10 mouse cellular contexts compared by ENCODE assay signal in genomic region chr17:28040620-28041019, GRCm38 (mm10). TPM values are rescaled to one million over a fixed set of nuclear protein-coding genes. Genes with fewer than 3 reads are reported as not detected.
A peak's percentile ranks its signal among the peaks of the same experiment; 100 is the strongest.
DNase-seq lines count a peak whose midpoint lies in the region; ATAC-seq and TF ChIP-seq lines count a peak whose summit lies in the region.
"Had no signal": no experiment of that assay in that cellular context is flagged by ENCODE, and none has a peak within 500 bp of the region (broad histone marks: within the 10 kb centered on the region; RNA-seq: fewer than 3 reads in every experiment).

No protein-coding gene starts in this region.

- DNase-seq in liver = peak; percentile 23
- no peak for DNase-seq in liver, postnatal 0 days
- peak; percentile 80 for DNase-seq in forebrain, embryonic 11.5 days (ENCODE audit: low spot score)
- peak; percentile 43 for DNase-seq in limb, embryonic 14.5 days (ENCODE audit: low spot score)
- DNase-seq in retina, postnatal 7 days (ENCODE audit: low read depth, low spot score) = peak; percentile 55
- DNase-seq in lung, adult 2 months = no peak
- DNase-seq in cerebellum, adult 8-10 months = no peak
- DNase-seq: cerebellum, adult 9-11 months; heart, adult 2 months had no signal

- 79% methylated on average over 16 of the region's 16 CpGs for WGBS in liver, postnatal 0 days (ENCODE audit: insufficient replicate concordance)
- 13% methylated on average over 16 of the region's 16 CpGs for WGBS in forebrain, embryonic 11.5 days
- WGBS in limb, embryonic 14.5 days = 36% methylated on average over 16 of the region's 16 CpGs
- 73% methylated on average over 16 of the region's 16 CpGs for WGBS in lung, adult 2 months

- TF ChIP-seq EP300 in liver, postnatal 0 days (IDR thresholded peaks at IDR 0.05; ENCODE audit: low read depth) = no peak

- no peaks in the 10 kb centered on the region for H3K4me1 ChIP-seq in liver, postnatal 0 days (ENCODE audit: insufficient read depth)
- peaks cover 21% of the 10 kb centered on the region for H3K4me1 ChIP-seq in forebrain, embryonic 11.5 days (replicated peaks; ENCODE audit: control insufficient read depth, insufficient read depth, low read length)
- H3K4me1 ChIP-seq in limb, embryonic 14.5 days (ENCODE audit: control insufficient read depth, insufficient read depth, low read length) = no peaks in the 10 kb centered on the region
- peaks cover 26% of the 10 kb centered on the region for H3K4me1 ChIP-seq in lung, adult 2 months (ENCODE audit: control insufficient read depth, insufficient read depth, low read length)

- H3K9me3 ChIP-seq in liver, postnatal 0 days (ENCODE audit: low read length) = no peaks in the 10 kb centered on the region
- no peaks in the 10 kb centered on the region for H3K9me3 ChIP-seq in forebrain, embryonic 11.5 days (ENCODE audit: control insufficient read depth, low read length)
- no peaks in the 10 kb centered on the region for H3K9me3 ChIP-seq in limb, embryonic 14.5 days (ENCODE audit: control insufficient read depth, low read length)

- no peak overlapping the region for H3K4me3 ChIP-seq in liver, postnatal 0 days (ENCODE audit: low read depth, low read length)
- peak overlapping the region; percentile 22 for H3K4me3 ChIP-seq in forebrain, embryonic 11.5 days (ENCODE audit: low read depth, low read length)
- no peak overlapping the region for H3K4me3 ChIP-seq in limb, embryonic 14.5 days (replicated peaks; ENCODE audit: low read length)
- H3K4me3 ChIP-seq in lung, adult 2 months (replicated peaks; ENCODE audit: extremely low read depth, low read depth, low read length) = no peak overlapping the region
- H3K4me3 ChIP-seq: heart, adult 2 months had no signal

- no peaks in the 10 kb centered on the region for H3K27me3 ChIP-seq in liver, postnatal 0 days (ENCODE audit: insufficient read depth, low read length)
- no peaks in the 10 kb centered on the region for H3K27me3 ChIP-seq in forebrain, embryonic 11.5 days (ENCODE audit: control insufficient read depth, insufficient read depth, low read length)
- no peaks in the 10 kb centered on the region for H3K27me3 ChIP-seq in limb, embryonic 14.5 days (ENCODE audit: control insufficient read depth, insufficient read depth, low read length)

- no peak for TF ChIP-seq POLR2A in limb, embryonic 14.5 days (IDR thresholded peaks at IDR 0.05; ENCODE audit: borderline replicate concordance, extremely low read depth, insufficient read depth, insufficient read length)
- TF ChIP-seq POLR2A in lung, adult 2 months (IDR thresholded peaks at IDR 0.05; ENCODE audit: borderline replicate concordance, extremely low read depth, low read depth, low read length) = no peak

- no peak for TF ChIP-seq CTCF in liver, postnatal 0 days (IDR thresholded peaks at IDR 0.05; ENCODE audit: low read depth)
- no peak for TF ChIP-seq CTCF in lung, adult 2 months (IDR thresholded peaks at IDR 0.05; ENCODE audit: insufficient read depth, low read length)

- no peak overlapping the region for H3K4me2 ChIP-seq in liver, postnatal 0 days (ENCODE audit: low read depth, low read length)
- H3K4me2 ChIP-seq in forebrain, embryonic 11.5 days (ENCODE audit: low read depth, low read length, severe bottlenecking) = peak overlapping the region; percentile 41
- H3K4me2 ChIP-seq in limb, embryonic 14.5 days (replicated peaks; ENCODE audit: low read depth, low read length, severe bottlenecking) = no peak overlapping the region

- no peak for ATAC-seq in liver, postnatal 0 days
- peak; percentile 66 for ATAC-seq in forebrain, embryonic 11.5 days (replicated peaks; ENCODE audit: low FRiP score)
- peak; percentile 71 for ATAC-seq in limb, embryonic 14.5 days (ENCODE audit: low FRiP score, low read depth)

- H3K36me3 ChIP-seq in liver, postnatal 0 days (replicated peaks; ENCODE audit: insufficient read depth, low read length) = peaks cover 17% of the 10 kb centered on the region
- no peaks in the 10 kb centered on the region for H3K36me3 ChIP-seq in forebrain, embryonic 11.5 days (ENCODE audit: control insufficient read depth, insufficient read depth, low read length)
- H3K36me3 ChIP-seq in limb, embryonic 14.5 days (ENCODE audit: control insufficient read depth, insufficient read depth, low read length) = peaks cover 30% of the 10 kb centered on the region

- no peak overlapping the region for H3K9ac ChIP-seq in liver, postnatal 0 days (replicated peaks)
- H3K9ac ChIP-seq in forebrain, embryonic 11.5 days (ENCODE audit: low read length) = peak overlapping the region; percentile 58
- 0 out of 2 replicates have a peak overlapping the region, but pooled peaks have one; percentile 7 for H3K9ac ChIP-seq in limb, embryonic 14.5 days (ENCODE audit: low read depth, low read length, severe bottlenecking)

- H3K27ac ChIP-seq in liver, postnatal 0 days (ENCODE audit: low read depth) = no peak overlapping the region
- H3K27ac ChIP-seq in forebrain, embryonic 11.5 days (ENCODE audit: low read depth, low read length) = peak overlapping the region; percentile 65
- no peak overlapping the region for H3K27ac ChIP-seq in limb, embryonic 14.5 days (replicated peaks; ENCODE audit: low read depth, low read length)
- H3K27ac ChIP-seq: heart, adult 2 months had no signal

RNA-seq across cellular contexts. Expression of gene Tcp11, which starts 39.8 kb away (rescaled TPM):
- polyA plus RNA-seq in liver, postnatal 0 days (2015; fragmentation: Nextera tagmentation; extraction: Ambion mirVana) = 0.07 TPM in 1 of 2 replicates, not detected in the other
- polyA plus RNA-seq in forebrain, embryonic 11.5 days (2014; fragmentation: Nextera tagmentation; extraction: Ambion mirVana) = 0.39 and 1.0 TPM in 2 replicates
- 2.8 and 3.6 TPM in 2 replicates for polyA plus RNA-seq in limb, embryonic 14.5 days (2012; rRNA removed)
- polyA plus RNA-seq in limb, embryonic 14.5 days (2014; fragmentation: Nextera tagmentation; extraction: Ambion mirVana) = 0.70 and 1.0 TPM in 2 replicates
- polyA plus RNA-seq in lung, adult 2 months (2012; rRNA removed) = 13.4 and 16.9 TPM in 2 replicates
- polyA plus RNA-seq: liver, adult 2 months had no signal

Comparison
In these comparisons a context has a peak if more than half of its experiments do, and no peak if none do; other contexts are left out.
1. DNase-seq: peak in liver (single experiment), forebrain, embryonic 11.5 days (single experiment), limb, embryonic 14.5 days (single experiment) and retina, postnatal 7 days (single experiment); none in liver, postnatal 0 days (single experiment), lung, adult 2 months (single experiment) and cerebellum, adult 8-10 months (single experiment).